Mouse (Mus musculus): ENCODE results near the gene Igdcc3. TPM values are rescaled to one million over a fixed set of nuclear protein-coding genes. Genes with fewer than 3 reads are reported as not detected.

Igdcc3 gene
- 4.4 and 9.0 TPM in 2 replicates for polyA plus RNA-seq (2015; fragmentation: Nextera tagmentation; extraction: Ambion mirVana)

DNA sequence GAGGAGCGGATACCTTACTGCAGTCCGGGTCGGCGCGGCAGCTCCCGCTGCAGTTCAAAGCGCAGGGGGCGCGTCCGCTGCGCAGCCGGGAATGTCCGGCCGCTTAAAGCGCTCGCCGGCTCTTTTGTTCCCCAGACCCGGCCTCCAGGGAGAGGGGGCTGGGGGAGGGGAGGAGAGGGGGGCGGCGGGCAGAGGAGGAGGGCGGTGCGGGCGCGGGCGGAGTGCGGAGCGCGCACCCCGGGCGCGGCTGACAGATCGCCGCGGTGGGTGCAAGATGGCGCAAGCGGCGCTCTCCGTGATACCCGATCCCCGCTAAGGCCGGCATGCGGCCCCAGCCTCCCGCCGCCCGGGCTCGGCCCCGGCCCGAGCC is at the start of gene Igdcc3:
Gene Igdcc3 (plus strand): TSS at position 254 of the 370 bp plus-strand sequence.
- WGBS = under 1% methylated on average over 22 of the region's 48 CpGs
- peak within 1 kb of the TSS; percentile 95 for H3K9ac ChIP-seq (ENCODE audit: low read depth, low read length)
- peak; percentile 79 for ATAC-seq
- H3K27ac ChIP-seq (ENCODE audit: low read depth, low read length) = peak within 1 kb of the TSS; percentile 91
- peaks cover 14% of the 10 kb centered on the region for H3K4me1 ChIP-seq (ENCODE audit: control insufficient read depth, insufficient read depth, low read depth, low read length)
- peak within 1 kb of the TSS; percentile 96 for H3K4me3 ChIP-seq (ENCODE audit: low read length)
- H3K4me2 ChIP-seq (ENCODE audit: low read length) = peak within 1 kb of the TSS; percentile 94
- no peaks in the 10 kb centered on the region for H3K36me3 ChIP-seq (ENCODE audit: control insufficient read depth, insufficient read depth, low read length)
- H3K27me3 ChIP-seq (replicated peaks; ENCODE audit: control insufficient read depth, insufficient read depth, low read length) = no peaks in the 10 kb centered on the region
- no peaks in the 10 kb centered on the region for H3K9me3 ChIP-seq (ENCODE audit: control insufficient read depth, low read length)

GRCm38 (mm10) chr9:65094237-65094636 is 46.8 kb upstream of the Igdcc3 start:
- WGBS = 31% methylated on average over 6 of the region's 6 CpGs
- ATAC-seq = peak; percentile 54; the same call in 1 of the 2 replicates
- Histone ChIP-seq H3K4me1 (ENCODE audit: control insufficient read depth, insufficient read depth, low read depth, low read length) (no peaks in the 10 kb centered on the region), H3K36me3 (ENCODE audit: control insufficient read depth, insufficient read depth, low read length) (no peaks in the 10 kb centered on the region), H3K4me3 (ENCODE audit: low read length) (no peak overlapping the region), H3K4me2 (ENCODE audit: low read length) (no peak overlapping the region), H3K27me3 (replicated peaks; ENCODE audit: control insufficient read depth, insufficient read depth, low read length) (no peaks in the 10 kb centered on the region), H3K9ac (ENCODE audit: low read depth, low read length) (no peak overlapping the region), H3K27ac (ENCODE audit: low read depth, low read length) (no peak overlapping the region; the same call in 1 of the 2 replicates), H3K9me3 (ENCODE audit: control insufficient read depth, low read length) (no peaks in the 10 kb centered on the region)

DNA sequence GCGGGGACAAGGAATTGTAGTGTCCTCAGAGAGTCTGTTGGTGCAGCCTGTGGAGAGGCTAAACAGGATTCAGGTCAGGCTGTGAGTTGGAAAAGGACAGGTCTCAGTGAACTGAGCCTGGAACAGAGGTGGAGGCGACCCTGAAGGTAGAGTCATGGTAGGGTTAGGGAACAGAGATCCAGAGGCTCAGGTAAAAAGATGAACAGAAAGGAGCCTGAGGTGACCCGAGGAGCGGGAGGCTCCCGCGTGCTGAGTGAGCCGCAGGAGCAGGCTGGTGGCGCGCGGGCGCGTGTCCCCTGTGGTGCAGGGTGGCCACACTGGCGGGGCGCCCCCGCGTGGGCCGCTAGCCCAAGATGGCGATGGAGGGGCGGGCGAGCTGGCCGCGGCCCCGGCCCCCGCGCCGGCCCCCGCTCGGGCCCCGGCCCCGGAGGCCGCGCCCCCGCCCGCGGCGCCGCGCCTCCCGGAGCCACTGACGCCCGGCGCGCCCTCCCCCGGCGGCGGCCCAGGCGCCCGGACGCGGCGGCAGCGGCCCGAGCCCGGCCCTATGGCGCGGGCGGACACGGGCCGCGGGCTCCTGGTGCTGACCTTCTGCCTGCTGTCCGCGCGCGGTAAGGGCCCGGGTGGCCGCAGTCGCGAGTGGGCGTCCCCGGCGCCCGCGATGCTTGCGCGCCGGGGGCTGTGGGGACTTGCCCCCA is 39.9 kb upstream of the Igdcc3 start, which contains the start of gene Igdcc4:
Gene Igdcc4 (plus strand): TSS at position 496 of the 695 bp plus-strand sequence.
- Histone ChIP-seq H3K9me3 (ENCODE audit: control insufficient read depth, low read length) (no peaks in the 10 kb centered on the region; the same call in 1 of the 2 replicates), H3K4me2 (ENCODE audit: low read length) (peak within 1 kb of the TSS; percentile 70), H3K27ac (ENCODE audit: low read depth, low read length) (peak within 1 kb of the TSS; percentile 93), H3K4me1 (ENCODE audit: control insufficient read depth, insufficient read depth, low read depth, low read length) (peaks cover 15% of the 10 kb centered on the region), H3K9ac (ENCODE audit: low read depth, low read length) (peak within 1 kb of the TSS; percentile 95), H3K27me3 (replicated peaks; ENCODE audit: control insufficient read depth, insufficient read depth, low read length) (no peaks in the 10 kb centered on the region), H3K36me3 (ENCODE audit: control insufficient read depth, insufficient read depth, low read length) (no peaks in the 10 kb centered on the region), H3K4me3 (ENCODE audit: low read length) (peak within 1 kb of the TSS; percentile 87)
- 1% methylated on average over 43 of the region's 76 CpGs for WGBS
- peak; percentile 29 for ATAC-seq

DNA sequence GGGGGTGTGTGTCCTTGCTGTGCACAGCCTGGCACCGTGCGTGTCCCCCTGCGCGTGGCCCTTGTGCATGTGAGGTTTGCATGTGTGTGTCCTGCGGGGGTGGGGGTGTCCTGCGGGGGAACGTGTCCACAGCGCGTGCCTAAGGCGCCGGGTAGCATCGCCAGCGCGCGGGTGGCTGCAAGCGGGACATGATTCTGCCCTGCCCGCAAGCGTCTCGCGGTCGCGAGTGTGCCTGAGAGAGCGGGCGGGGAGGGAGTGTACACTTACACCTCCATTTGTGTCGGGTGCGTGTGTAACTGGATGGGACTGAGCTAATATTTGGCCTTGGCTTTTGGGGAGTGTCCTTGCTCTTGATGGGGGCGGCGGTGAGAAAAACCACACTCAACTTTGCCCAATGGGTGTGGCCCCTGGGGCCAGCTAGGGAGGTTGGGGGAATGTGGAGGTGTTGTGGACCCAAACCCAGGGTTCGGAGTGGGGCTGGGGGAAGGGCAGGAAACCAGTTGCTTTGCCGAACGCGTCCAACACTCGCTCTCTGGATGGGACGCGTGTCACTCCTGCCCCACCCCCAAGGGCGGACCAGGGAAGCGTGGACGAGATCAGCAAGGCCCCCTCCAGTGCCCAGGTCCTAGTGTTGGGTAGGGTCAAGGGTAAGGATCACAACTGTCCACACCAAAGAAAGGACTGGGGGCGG is 39.2 kb upstream of the Igdcc3 start:
- peak; percentile 59 for ATAC-seq
- Histone ChIP-seq H3K9ac (ENCODE audit: low read depth, low read length) (peak overlapping the region; percentile 95), H3K4me2 (ENCODE audit: low read length) (peak overlapping the region; percentile 70), H3K4me3 (ENCODE audit: low read length) (peak overlapping the region; percentile 87), H3K27me3 (replicated peaks; ENCODE audit: control insufficient read depth, insufficient read depth, low read length) (no peaks in the 10 kb centered on the region), H3K36me3 (ENCODE audit: control insufficient read depth, insufficient read depth, low read length) (no peaks in the 10 kb centered on the region), H3K4me1 (ENCODE audit: control insufficient read depth, insufficient read depth, low read depth, low read length) (peaks cover 15% of the 10 kb centered on the region), H3K9me3 (ENCODE audit: control insufficient read depth, low read length) (no peaks in the 10 kb centered on the region; the same call in 1 of the 2 replicates), H3K27ac (ENCODE audit: low read depth, low read length) (peak overlapping the region; percentile 93)
- WGBS = under 1% methylated on average over 39 of the region's 39 CpGs

DNA sequence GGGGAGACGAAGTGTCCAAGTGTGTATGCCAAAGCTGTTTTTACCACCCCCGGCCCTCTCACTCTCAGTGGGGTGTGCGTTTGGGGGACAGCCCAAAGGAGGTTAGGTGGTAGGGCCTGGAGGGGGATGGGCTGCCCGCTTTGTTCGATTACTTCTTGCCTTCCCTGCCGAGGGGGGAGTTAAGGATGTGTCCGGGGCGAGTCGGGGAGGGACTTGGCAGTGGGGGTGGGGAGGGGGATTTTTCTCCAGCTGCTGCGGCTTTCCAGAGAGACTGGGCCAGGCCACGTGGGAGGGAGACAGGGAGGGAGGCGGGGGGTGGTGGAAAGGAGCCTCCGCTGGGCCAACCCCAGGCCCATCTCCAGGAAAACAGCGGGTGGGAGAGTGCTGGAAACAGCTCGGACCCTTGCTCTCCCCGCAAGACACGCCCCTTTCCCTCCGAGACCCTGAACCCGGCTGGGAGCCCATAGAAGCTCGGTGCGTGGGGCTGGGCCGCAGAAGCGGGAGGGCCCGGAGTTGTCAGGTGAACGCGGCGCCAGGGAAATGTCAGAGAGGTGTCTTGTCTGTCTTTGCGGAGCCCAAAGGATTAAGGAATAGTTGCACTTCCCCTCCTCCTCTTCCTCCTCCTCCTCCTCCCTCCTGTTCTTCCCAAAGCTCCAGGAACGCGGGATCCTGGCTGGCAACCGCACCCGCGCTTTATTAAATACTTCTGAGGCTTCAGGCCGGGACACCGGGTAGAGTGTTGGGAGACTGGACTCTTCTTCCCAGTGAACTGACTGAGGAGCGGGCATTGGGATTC is 38.4 kb upstream of the Igdcc3 start:
- no peaks in the 10 kb centered on the region; the same call in 1 of the 2 replicates for H3K9me3 ChIP-seq (ENCODE audit: control insufficient read depth, low read length)
- H3K4me2 ChIP-seq (ENCODE audit: low read length) = peak overlapping the region; percentile 70
- peak; percentile 77 for ATAC-seq
- H3K4me1 ChIP-seq (ENCODE audit: control insufficient read depth, insufficient read depth, low read depth, low read length) = peaks cover 15% of the 10 kb centered on the region
- peak overlapping the region; percentile 87 for H3K4me3 ChIP-seq (ENCODE audit: low read length)
- H3K27ac ChIP-seq (ENCODE audit: low read depth, low read length) = peak overlapping the region; percentile 93
- no peaks in the 10 kb centered on the region for H3K36me3 ChIP-seq (ENCODE audit: control insufficient read depth, insufficient read depth, low read length)
- peak overlapping the region; percentile 95 for H3K9ac ChIP-seq (ENCODE audit: low read depth, low read length)
- under 1% methylated on average over 34 of the region's 36 CpGs for WGBS
- H3K27me3 ChIP-seq (replicated peaks; ENCODE audit: control insufficient read depth, insufficient read depth, low read length) = no peaks in the 10 kb centered on the region

GRCm38 (mm10) chr9:65103173-65103752 is 37.7 kb upstream of the Igdcc3 start:
- Histone ChIP-seq H3K4me2 (ENCODE audit: low read length) (peak overlapping the region; percentile 70), H3K4me1 (ENCODE audit: control insufficient read depth, insufficient read depth, low read depth, low read length) (peaks cover 15% of the 10 kb centered on the region), H3K9me3 (ENCODE audit: control insufficient read depth, low read length) (no peaks in the 10 kb centered on the region; the same call in 1 of the 2 replicates), H3K27ac (ENCODE audit: low read depth, low read length) (peak overlapping the region; percentile 93), H3K27me3 (replicated peaks; ENCODE audit: control insufficient read depth, insufficient read depth, low read length) (no peaks in the 10 kb centered on the region), H3K4me3 (ENCODE audit: low read length) (peak overlapping the region; percentile 87), H3K9ac (ENCODE audit: low read depth, low read length) (peak overlapping the region; percentile 95), H3K36me3 (ENCODE audit: control insufficient read depth, insufficient read depth, low read length) (no peaks in the 10 kb centered on the region)
- WGBS = 18% methylated on average over 8 of the region's 8 CpGs
- ATAC-seq = no peak

DNA sequence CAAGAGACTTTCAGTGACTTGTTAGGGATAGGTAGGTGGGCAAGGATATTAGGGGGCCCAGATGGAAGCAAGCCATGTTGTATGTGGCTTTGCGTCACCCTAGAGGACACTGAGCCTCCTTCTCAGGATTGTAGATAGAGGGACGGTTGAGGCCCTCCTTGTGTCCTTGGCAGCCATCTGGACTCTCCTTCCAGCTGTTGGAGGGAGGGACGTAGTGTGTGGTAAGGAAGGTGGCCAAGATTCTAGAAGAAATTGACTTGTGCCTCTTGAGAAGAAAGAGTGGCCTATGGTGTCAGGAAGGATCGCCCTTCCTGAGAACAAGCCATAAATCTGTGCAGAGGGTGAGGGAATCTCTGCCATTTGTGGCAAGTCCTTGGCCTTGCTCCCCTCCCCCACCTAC is 34.2 kb upstream of the Igdcc3 start:
- Histone ChIP-seq H3K27ac (ENCODE audit: low read depth, low read length) (no peak overlapping the region), H3K36me3 (ENCODE audit: control insufficient read depth, insufficient read depth, low read length) (no peaks in the 10 kb centered on the region), H3K4me3 (ENCODE audit: low read length) (no peak overlapping the region), H3K27me3 (replicated peaks; ENCODE audit: control insufficient read depth, insufficient read depth, low read length) (no peaks in the 10 kb centered on the region), H3K9ac (ENCODE audit: low read depth, low read length) (no peak overlapping the region), H3K4me2 (ENCODE audit: low read length) (no peak overlapping the region), H3K4me1 (ENCODE audit: control insufficient read depth, insufficient read depth, low read depth, low read length) (peaks cover 30% of the 10 kb centered on the region), H3K9me3 (ENCODE audit: control insufficient read depth, low read length) (no peaks in the 10 kb centered on the region)
- 86% methylated on average over 4 of the region's 4 CpGs for WGBS
- ATAC-seq = no peak

DNA sequence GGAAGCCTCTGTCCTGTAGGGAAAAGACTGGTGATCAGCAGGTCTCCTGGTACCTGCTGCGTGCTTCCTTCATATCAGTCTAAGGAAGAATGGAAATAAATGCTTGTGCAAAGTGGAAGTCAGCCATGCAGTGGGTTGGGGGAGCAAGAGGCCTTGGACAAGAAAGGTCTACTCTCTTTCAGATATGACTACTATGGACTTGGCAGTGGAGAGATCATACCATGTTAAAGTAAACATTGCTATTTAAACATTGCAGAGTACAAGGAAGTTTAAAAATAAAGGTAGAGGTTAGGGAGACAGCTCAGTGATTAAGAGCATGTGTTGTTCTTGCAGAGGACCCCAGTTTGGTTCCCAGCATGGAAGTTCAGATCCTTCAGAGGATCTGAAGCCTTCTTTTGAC is 33.1 kb upstream of the Igdcc3 start:
- H3K4me1 ChIP-seq (ENCODE audit: control insufficient read depth, insufficient read depth, low read depth, low read length) = peaks cover 30% of the 10 kb centered on the region
- H3K4me3 ChIP-seq (ENCODE audit: low read length) = no peak overlapping the region
- WGBS = 76% methylated on average over 1 of the region's 1 CpGs
- H3K4me2 ChIP-seq (ENCODE audit: low read length) = no peak overlapping the region
- no peak overlapping the region for H3K9ac ChIP-seq (ENCODE audit: low read depth, low read length)
- no peaks in the 10 kb centered on the region for H3K36me3 ChIP-seq (ENCODE audit: control insufficient read depth, insufficient read depth, low read length)
- H3K9me3 ChIP-seq (ENCODE audit: control insufficient read depth, low read length) = no peaks in the 10 kb centered on the region
- H3K27me3 ChIP-seq (replicated peaks; ENCODE audit: control insufficient read depth, insufficient read depth, low read length) = no peaks in the 10 kb centered on the region
- ATAC-seq = no peak
- no peak overlapping the region for H3K27ac ChIP-seq (ENCODE audit: low read depth, low read length)

Data from hindbrain, embryonic 16.5 days (tissue).